Mouse (Mus musculus) thymus, adult 18-20 months (tissue): ENCODE data around the gene Sell.
A peak's percentile ranks its signal among the peaks of the same experiment; 100 is the strongest.
"Not testable (repeated sequence)": the region's sequence is repeated elsewhere in the genome, so short reads cannot be mapped to it uniquely, and the experiment has no call there.

Source experiments
- DNase-seq, 2 experiments: peaks; one replicate each; pipeline ENCODE4 v3.0.0; 2022; ENCODE audit warnings: mixed read lengths in 2 of 2

Sell gene

DNA sequence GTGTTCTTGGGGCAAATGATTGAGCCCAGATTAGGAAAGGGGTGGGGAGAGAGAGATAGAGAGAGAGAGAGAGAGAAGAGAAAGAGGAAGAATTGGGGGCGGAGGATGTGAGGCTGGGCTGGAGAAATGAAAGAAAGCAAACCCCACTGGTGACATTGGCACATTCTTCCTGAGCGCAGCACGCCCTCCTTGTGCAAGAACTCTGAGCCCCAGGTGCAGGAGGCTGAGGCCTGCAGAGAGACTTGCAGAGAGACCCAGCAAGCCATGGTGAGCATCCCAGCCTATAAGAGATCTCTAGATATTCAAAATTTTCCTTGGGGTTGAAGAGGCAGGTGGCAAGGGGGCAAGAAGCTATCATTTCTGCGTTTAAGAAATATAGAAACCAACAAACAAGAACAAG lies at the start of gene Sell:
Sell (plus strand) TSS at position 58 of the 400 bp plus-strand sequence.
- DNase-seq: peak; percentile 76 to 84

DNA sequence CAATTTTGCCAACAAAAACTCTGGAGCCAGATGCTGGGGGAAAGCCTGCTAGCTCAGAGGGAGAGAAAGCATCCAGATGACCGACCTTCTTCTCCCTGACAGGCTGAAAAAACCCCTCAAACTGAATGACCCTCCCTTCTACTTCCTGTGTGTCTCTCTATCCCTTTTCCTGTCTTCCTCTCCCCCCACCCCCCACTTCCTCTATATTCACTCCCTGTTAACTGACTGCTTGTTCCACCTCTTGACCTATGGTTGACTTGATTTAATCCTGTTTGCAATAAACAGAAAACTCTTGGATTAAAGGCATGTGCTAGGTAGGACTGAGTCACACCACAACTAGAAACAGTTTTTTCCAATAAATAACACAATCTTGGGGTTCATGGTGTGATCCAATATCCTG lies 47.2 kb upstream of the Sell start:
- DNase-seq: no peak

DNA sequence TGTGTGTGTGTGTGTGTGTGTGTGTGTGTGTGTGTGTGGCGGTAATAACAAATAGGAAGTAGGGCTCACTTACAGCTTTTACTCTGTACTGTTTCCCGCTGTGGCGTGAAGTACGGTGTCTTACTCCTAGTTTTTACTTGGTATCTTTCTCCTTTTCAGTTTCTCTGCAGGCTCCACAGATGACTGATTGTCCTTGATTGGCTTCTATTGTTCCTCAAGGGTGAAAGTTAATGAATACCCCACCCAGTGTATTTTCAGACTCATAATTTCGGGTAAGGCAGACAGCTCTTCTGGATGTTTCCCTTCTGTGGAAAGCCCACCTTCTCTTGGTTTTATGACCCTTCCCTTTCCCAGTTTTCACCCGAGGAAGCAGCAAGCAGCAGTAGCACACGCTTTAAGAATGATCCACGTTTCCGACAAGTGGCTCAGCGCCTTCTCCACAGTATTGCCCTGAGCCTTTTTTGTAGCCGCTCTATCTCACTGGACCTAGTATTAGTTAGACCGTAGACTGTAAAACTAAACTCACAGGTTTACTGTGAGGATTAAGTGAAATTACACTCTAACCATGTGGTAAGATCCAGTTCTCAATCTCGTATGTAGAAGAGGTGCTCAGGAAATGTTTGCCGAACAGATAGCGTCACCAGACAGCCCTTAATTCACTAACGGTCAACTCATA lies 43.4 kb upstream of the Sell start:
- no peak for DNase-seq

DNA sequence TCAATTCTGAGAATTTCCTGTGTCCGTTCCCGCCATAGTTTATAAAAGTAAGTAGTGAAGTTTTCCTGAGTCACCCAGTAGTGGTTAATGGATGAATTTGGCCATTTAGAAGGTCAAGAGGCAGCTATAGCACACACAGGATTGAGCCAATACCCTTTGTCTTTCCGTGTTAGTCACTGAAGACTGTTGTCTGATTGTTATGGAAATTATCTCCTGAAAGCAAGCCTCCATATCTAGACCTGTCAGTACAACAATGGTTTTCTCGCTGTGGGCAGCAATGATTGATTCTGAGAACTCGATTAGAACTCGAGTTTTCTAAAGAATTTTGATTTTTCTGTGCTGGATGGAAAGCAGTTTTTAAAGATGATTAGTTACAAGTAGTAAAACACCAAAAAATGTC lies 42.0 kb upstream of the Sell start:
- no peak for DNase-seq

DNA sequence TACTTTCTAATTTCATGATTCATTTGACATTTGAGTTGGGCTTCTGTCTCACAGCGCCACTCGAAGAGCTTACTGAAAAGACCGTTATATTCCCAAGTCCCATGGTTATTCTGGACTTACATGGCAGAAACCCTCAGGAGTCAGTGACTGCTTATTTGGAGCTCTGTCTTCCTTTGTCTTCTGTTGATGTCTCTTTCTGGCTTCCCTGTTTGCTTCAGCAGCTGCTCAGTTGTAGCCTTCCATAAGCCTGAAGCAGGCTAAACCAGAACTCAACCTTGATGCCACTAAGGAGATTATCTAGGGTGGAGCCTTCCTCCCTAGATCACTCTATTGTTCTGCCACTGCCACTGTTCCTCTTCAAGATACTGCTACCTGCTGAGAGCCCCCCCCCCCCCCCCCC lies 41.0 kb upstream of the Sell start:
- DNase-seq: not testable (repeated sequence)

DNA sequence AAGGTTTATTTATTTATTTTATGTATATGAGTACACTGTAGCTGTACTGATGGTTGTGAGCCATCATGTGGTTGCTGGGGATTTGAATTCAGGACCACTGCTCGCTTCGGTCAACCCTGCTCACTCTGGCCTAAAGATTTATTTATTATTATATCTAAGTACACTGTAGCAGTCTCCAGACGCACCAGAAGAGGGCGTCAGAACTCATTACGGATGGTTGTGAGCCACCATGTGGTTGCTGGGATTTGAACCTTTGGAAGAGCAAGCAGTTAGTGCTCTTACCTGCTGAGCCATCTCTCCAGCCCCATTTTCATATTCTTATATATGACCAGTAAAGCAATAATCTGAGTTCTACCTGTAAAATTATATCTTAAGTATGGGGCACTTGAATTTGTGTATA lies 39.7 kb upstream of the Sell start:
- not testable (repeated sequence) for DNase-seq

DNA sequence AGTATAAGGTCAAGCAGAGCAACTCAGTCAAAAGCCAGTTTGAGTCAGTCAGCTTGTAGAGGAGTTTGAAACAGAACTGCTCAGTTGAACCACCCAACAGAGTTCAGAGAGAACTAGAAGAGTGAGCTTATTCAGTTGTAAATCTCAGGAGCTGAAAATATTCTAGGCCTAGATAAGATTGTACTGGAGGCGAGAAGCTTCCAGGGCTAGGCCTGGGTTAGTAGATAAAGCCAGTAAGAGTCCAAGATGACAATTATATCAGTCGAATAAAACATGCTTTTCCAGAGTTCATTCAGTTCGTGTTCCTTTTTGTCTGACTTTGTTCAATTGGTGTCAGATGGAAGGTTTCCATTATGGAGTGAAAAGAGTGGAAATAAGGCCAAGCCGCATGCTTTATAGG lies 36.1 kb upstream of the Sell start:
- no peak for DNase-seq

DNA sequence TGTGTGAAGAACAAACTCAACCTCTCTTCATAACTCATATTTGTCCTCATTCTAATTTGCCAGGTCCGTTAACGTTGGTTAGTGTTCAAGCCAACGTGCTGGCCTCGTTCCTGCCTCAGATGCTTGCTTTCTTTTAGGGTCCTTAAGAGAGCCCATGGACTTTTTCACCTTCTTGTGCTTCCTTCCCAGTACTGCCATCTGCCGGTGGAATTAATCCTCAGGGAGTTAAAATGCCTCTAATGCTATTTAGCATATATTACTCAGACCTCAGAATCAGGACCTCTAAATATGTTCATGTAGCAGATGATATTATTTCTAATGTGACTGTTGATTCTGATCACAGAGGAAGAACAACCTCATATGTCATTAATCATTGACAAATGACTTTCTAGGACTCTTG lies 34.4 kb upstream of the Sell start:
- no peak for DNase-seq

DNA sequence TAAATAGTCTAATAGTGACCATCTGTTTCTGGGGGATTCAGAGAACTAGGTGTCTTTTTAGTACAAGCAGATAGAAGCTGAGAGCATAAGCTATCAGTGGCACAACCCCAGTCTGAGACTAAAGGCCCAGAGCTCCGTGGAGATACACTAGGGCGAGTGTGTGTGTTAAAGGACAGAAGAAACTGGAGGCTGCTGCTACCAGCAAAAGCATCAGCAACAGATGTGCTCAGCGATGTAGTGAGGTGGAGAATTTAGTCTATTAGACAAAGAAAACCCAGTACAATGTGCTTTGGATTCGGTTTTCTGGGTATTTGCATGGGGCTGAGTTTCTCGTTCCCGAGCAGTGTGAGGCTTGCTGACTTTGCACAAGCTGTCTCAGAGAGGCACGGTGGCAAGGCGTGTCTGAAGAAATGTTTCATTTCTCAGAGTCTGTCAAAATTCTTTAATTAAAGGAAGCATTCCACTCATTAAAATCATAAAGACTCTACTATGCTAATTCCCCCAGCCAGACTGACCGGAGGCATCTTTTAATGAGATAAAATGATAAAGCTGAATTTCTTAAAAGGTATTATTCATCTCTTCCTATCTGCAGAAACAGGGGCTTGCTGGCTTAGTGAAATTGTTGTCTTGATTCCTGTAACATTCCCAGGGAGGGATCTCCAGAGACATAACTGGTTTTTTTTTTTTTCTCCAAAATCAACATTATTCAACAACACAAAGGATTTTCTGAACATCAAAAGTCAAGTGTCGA lies 21.2 kb upstream of the Sell start:
- no peak for DNase-seq

DNA sequence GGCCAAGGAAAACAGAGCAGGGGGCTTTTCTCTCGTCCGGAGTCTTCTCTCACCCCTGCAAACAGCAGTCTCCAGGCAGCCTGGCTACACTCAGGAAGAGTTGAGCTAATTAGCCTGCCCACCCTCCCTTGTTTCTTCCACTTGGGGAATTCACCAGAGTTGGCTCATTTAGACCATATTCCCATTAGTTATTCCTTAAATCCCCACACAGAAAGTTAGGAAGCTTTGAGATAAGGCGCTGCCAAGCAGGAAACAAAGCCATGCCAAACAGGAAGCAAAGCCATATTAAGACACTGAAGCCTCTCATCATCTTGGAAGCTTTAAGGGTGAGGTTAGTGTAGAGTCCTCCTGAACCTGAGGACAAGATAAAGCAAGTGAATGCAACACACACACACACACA lies 18.2 kb upstream of the Sell start:
- DNase-seq: no peak

DNA sequence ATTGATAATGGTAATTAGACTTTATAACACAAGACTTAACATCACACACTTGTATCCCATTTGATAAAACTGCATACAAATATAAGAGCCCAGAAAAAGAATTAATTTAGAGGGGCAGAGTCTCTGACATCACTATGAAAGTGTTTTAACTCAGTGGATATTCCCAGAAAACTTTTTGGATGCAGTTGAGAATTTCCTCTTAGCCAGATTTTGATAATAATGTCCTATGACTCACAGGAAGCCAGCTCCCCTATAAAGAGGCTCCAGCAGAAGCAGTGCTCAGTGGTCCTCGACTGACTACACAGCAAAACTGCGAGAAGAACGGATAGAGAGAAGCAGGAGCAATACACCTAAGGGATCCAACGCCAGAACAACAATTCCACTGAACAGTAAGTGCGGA lies 13.8 kb upstream of the Sell start, which contains the start of gene Sele:
Sele (plus strand) TSS at position 301 of the 400 bp plus-strand sequence.
- DNase-seq: no peak

DNA sequence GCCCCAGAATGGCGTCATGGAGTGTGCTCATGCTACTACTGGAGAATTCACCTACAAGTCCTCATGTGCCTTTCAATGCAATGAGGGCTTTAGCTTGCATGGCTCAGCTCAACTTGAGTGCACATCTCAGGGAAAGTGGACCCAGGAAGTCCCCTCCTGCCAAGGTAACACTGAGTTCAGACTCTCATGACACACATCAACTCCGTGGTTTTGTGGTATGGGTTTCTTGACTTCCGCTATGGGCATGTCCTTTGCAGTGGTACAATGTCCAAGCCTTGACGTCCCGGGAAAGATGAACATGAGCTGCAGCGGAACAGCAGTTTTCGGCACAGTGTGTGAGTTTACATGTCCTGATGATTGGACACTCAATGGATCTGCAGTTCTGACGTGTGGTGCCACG lies 8.2 kb upstream of the Sell start:
- no peak for DNase-seq

DNA sequence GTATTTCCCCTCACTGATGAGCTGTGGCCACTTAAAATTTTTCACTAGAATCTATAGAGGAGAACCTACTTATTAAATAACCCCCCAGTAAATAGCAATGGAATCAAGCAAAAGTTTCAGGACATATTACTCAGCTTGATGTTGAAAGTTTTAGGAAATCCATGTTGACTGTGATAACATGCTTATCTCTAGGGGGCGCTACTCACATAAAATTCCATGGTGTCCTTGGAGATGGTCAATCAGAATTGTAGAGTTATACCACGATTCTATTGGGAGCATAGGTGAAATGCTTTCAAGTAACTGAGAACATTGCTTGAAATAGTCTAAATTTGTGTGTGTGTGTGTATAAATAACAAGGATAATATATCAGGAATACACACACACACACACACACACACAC lies 7.0 kb upstream of the Sell start:
- no peak for DNase-seq

DNA sequence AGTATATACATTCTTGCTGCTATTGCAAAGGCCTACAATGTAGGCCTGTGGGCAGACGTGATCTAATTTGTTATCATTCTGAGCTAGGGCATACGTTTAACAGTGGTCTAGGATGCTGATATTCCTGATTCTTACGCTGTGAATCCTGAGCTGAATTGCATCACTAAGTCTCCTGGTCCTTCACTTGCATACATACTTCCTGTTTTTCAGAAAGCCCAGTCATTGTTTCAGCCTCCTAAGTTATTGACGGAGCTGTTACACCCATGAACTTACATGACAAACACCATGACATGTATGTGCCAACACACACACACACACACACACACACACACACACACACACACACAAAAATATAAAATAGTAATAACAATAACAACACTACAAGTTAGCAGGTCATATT lies 1.7 kb upstream of the Sell start:
- DNase-seq: no peak

DNA sequence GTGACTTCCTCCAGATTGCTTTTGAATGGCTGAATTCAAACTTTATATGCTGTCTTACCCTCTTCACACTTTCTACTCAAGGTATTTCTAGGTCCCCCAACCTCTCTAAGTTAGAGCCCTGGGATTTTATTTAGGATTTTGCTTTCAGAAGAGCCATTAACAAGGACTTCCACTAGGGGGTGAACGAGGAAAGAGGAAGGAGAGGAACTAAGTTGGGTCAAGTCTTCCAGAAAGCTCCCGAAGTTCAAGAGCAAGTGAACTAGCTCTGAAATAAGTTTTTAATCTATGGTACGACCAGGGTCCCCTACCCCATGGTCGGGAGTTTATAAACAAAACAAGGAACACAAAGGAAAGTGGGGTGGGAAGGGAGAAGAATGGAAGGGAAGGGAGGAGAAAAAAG lies 504 bp upstream of the Sell start:
- DNase-seq: no peak

DNA sequence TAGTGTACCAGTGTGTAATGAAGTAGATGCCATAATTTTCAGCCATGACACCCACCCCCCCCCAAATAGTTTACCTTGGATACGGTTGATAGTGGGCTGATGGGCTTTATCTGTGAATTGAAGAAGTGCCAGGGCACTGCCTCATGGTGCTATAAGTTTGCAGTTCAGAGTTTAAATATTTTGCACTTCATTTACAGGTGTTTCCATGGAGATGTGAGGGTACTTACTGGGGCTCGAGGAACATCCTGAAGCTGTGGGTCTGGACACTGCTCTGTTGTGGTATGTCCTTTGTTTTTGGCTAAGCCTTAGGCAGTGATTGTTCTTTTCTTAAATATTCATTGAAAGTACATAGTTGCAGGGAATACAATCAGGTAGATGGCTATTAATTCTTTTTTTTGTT lies 1.1 kb downstream of the Sell start:
- no peak for DNase-seq

DNA sequence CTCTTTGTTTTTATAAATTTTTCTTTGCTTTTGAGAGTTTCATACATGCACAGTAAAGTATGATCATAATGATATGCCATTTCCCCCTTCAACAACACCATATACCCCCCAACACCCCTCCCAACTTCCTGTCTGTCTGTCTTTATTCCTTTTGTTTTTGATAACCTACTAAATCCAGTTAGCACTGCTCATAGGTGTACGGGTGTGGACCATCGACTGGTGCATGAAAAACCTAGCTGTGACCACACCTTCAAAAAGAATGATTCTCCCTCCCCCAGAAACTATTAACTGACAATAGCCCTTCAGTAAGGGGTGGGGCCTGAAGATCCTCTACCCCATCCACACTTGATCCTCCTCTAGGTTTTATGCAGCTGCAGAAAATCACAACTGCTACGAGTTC lies 2.0 kb downstream of the Sell start:
- DNase-seq: peak in 1 of 2 experiments; percentile 31

DNA sequence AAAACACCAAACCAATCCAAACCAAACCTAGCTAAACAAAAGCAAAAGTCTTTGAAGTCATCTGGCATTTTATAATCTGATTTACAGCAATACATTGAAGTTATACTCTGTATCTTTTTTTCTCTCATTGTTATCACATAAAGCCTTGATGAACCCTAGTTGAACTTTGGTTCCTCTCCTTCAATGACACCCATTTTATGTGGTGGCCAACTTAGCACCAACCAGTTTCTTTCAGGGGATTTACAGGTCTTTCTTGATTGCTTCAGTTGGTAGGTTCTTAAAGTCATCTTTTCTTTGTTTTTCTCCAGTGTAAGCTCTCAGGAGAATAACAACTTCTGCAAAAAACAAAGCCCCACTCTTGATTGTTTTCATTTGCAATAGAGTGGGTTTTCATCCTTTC lies 7.5 kb downstream of the Sell start:
- DNase-seq: no peak

DNA sequence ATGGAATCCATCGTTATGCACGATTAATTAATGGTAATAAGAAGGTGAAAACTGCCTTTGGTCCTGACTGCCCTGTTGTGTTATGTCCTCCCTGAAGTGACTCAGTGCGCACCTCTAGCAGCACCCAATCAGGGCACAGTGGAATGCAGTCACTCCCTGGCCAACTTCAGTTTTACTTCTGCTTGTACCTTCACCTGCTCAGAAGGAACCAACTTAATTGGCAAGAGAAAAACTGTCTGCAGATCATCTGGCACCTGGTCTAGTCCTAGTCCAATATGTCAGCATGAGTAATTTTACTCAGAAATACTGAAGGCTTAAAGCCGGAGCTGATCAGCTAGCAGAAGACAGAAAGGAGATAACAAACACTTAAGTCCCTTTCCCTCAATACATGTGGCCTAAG lies 8.7 kb downstream of the Sell start:
- no peak for DNase-seq

DNA sequence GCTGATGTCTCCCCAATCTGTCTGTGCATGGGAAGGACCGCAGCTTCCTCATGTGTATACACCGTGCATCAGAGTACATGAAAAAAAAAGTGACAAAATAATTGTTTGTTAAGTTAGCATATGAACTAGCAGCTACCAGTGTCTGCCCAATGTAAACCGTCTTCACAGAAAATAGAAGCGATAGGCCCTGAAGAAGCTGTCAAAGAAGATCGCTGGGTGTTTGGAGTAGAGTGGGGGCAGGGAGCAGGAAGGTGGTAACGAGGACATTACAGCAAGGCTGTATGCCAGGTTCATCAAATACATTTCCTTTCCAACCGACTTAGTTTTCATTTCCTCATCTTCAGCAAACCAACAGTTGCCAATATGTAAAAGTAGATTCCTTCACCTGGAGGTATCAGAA lies 9.3 kb downstream of the Sell start:
- DNase-seq: peak; percentile 29 to 71

DNA sequence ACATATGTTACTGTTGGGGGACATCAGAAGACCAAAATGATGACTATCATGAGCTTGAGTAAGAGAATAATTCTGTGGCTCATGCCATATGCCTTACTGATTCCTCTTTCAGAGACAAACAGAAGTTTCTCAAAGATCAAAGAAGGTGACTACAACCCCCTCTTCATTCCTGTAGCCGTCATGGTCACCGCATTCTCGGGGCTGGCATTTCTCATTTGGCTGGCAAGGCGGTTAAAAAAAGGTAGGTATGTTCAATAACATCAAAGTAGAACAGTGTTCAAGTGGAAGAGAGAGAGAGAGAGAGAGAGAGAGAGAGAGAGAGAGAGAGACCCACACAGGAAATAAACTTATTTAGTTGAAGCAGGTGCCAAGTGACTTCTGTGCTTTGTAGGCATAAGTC lies 10.2 kb downstream of the Sell start:
- DNase-seq: peak in 1 of 2 experiments; percentile 32

DNA sequence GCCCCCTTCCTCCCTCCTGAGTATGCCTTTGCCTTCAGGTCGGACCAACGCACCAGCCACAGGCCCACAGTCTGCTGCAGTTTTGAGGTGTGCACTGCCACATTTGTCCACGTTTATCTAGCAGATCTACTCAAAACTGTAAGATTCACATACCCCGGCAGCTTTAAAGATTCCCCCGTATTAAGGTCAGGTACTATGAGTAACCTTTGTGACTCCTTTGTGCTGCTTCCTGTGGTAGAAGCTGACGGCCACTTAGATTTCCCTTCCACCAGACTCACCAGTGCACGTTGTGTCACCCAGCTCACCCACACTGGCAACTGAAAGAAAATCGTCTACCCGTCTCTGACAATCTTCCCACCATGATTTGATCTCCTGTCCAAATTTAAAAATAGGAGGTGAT lies 11.3 kb downstream of the Sell start:
- no peak for DNase-seq

DNA sequence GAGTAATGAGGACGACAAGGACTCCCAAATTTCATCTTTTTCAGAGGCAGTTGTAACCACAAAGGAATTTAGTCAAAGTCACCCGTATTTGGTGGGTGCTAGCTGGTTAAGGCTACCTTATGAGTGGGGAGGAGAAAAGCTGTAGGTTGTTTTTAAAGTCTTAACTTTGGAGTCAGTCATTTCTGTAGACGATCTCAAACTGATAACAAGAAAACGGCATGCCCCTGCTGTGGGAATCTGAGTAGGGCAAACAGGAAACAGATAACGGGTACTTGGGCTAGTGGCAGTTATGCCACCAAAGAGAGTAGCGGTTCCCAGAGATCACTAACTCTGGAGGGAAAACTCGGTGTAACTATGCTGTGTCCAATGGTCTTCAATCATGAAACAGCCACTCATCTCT lies 12.0 kb downstream of the Sell start:
- DNase-seq: no peak

DNA sequence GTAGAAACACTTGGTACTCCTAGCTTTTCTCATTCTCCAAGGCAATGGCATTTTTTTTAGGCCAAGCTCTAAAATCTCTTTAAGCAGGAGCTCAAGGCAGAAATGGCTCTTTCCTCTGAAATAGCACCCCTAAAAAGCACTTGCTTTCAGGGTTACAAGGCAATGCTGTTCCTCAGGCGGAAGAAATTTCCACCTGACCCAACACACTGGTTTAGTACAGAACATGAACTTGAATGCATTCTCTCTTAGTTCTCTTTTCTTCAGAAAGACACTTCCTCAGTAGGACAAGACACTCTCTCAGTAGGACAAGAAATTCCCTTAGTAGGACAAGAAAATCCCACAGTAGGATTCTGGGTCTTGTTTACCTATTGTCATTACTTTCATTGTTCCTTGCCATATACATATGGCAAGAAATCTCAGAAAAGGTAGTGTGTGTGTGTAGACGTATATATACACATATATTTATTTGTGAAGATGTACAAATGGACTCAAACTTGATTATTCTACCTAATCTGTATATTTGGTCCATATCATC lies 12.9 kb downstream of the Sell start:
- DNase-seq: no peak
